Mouse (Mus musculus) T-helper 17 cell (primary cell): Measurements from ENCODE around the gene Zfp600.

Experiments used
- in situ Hi-C, 2 experiments: fragments of 300-600 bp; cut with MboI, MseI; formaldehyde crosslinking; loops; 1 replicate in 1 of 2; 2 replicates in 1 of 2; pipeline ENCODE4 v1.15.1; 2025; ENCODE audit warnings: high pct_unique_total_duplicates in 2 of 2

Gene Zfp600

DNA sequence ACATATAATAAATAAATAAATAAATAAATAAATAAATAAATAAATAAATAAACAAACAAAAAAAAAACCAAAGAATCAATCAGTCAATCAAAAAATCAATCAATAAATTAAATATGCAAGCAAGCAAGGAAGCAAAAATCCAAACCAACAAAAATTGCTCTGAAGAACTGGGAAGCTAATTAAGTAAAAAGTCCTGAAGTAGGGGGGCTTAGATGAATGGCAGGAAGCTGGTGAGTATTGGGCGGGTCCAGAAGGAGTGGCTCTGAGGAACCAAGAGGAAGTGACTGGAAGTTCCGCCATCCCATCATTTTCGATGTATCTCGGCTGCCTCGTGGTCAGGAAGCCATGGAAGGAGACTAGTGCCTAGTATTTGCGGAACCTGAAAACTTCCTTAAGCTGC lies at the start of gene Zfp600:
Gene Zfp600, plus strand, starts transcription at position 301 of the 400 bp plus-strand sequence.
- in situ Hi-C loops: loop anchor here (25.0 kb wide), 2 partner anchors 94 to 1081 kb away; no protein-coding TSS in a partner anchor

DNA sequence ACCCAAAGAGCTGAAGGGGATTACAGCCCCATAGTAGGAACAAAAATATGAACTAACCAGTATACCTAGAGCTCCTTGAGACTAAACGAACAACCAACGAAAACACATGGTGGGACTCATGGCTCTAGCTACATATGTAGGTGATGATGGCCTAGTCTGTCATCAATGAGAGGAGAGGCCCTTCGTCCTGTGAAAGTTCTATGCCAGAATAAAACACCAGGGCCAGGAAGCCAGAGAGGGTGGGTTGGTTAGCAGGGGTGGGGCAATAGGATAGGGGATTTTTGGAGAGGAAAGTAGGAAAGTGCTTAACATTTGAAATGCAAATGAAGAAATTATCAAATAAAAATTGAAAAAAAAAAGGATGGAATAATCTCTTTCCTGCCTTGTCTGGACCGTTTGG lies 6.3 kb downstream of the Zfp600 start:
- in situ Hi-C loops: loop anchor here (10.0 to 25.0 kb wide), 3 partner anchors 101 to 1074 kb away; no protein-coding TSS in a partner anchor

DNA sequence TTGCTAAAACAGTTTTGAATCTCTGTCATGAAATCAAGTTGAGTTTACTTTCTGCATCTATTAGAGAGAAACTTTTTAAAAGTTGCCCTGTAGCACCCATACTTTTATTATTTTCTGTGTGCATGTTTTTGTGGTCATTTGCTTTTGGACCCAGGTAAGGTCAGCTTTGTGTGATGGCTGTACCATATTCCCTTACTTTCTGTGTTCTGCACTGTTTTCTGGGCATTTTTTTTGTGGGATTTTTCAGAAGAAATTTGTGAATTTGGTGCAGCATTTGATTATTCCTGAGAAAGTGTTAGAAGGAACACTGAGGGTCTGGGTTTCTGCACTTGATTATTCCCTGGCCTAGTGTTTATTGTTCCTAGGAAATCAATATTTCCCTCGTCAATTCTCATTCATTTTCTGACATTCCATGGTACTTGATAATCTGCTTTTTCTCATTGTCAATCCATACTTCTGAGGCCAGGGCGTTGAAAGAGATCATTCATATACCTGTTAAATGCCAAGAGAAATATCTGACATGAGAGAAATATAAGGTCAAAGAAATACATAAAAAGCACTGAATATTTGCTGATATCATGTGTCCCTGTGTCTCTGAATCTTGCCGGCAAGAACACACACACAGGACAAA lies 10.7 kb downstream of the Zfp600 start:
- in situ Hi-C loops: loop anchor here (5.0 to 25.0 kb wide), 8 partner anchors 105 to 1470 kb away; no protein-coding TSS in a partner anchor

DNA sequence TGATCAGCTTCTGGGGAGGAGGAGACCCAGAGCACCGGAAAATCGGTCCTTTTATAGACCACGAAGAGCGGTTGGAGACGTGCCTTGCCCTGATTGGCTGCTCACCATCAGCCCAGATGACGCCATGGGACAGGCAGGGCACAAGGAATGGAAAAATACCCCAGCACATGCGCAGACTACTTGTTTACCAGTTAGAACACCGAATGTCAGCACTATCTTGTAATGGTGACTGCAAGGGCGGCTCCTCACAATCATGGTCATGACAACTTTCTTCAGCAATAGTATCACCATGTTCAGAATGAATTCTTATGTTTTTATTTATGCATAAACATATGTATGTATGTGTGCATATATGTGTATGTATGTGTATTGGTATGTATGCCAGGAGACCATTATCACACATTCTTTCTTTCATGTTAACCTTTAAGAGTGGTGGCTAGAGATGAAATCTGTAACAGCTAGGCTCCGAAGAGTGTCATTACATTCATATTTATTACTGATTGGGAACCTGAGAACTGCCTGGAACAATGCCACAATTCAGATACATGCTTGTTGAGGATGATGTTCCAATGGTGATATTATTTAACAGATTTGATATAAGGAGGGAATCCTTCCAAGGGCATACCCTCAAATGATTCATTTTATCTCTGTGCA lies 11.4 kb downstream of the Zfp600 start:
- in situ Hi-C loops: loop anchor here (5.0 to 25.0 kb wide), 8 partner anchors 106 to 1469 kb away; no protein-coding TSS in a partner anchor

DNA sequence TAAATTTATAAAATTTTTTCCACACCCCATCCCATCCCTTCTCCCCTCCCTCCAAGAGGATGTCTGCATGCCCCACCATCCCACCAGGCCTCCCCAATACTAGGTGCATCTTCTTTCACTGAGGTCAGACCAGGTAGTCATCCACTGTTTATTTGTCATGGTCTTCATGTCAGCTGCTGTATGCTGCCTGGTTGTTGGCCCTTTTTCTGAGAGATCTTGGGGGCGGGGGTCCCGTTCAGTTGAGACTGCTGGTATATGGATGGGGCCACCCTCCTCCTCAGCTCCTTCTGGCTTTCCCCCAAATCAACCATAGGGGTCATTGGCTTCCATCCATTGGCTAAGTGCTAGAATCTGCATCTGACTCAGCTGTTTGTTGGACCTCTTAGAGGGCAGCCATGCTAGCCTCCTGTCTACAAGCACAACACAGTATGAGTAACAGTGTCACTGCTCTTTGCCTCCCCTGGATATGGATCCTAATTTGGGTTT lies 12.1 kb downstream of the Zfp600 start:
- in situ Hi-C loops: loop anchor here (5.0 to 25.0 kb wide), 8 partner anchors 106 to 1469 kb away; no protein-coding TSS in a partner anchor

DNA sequence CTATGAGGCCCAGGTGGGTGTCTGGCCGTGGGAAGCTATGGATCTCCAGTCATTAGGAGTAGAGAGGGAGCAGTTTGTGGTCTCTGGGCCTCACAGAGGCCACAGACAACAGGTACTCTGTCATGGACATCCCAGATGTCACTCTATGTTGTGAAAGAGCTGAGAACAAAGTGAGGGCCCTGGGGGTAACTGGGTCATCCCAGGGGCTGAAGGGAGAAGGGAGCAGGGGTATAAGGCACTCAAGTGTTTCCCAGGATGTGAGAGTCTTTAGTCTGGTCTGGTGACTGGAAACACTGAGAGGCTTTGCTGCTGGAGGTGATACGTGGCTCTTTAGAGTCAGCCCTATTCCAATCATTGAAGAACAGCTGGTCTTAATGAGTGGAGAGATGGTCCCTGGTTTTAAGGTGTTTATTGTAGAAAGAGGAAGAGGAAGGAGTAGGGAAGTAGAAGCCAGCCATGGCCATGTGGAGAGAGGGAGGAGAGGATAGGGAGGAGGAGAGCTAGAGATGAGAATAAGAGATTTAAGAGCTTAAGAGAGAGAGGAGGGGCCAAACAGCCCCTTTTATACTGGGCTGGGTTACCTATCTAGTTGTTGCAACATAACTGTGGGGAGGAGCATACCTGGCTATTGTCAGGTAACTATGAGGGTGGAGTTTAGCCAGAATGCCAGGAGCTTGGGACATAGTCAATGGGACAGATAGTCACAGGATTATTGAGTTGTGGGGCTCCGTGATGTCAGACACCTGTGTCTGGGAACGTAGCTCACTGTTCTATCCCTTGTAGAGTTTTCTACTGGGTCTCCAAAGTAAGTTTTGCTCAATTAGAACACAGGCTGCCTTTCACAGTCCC lies 17.0 kb downstream of the Zfp600 start:
- in situ Hi-C loops: loop anchor here (25.0 kb wide), 2 partner anchors 111 to 1064 kb away; no protein-coding TSS in a partner anchor

DNA sequence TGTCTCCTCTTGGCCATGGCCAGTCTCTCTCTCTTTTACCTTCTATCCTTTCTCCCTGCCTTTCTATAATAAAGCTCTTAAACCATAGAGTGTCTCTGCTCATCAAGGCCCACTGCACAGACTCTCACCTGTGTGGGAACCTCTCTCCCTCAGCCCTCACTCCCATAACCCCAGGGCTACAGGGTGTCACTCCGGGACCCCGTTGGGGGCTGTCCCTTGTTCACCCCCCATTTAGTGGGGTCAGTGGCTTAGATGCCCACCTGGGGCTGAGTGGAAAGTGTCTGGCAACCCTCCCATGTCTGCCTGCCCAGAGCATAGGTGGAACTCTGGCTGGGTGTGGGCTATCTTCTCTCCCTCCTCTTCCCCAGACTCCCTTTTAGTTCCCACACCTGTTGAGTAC lies 47.7 kb downstream of the Zfp600 start:
- in situ Hi-C loops: loop anchor here (5.0 to 10.0 kb wide), 3 partner anchors 150 to 1193 kb away; no protein-coding TSS in a partner anchor

DNA sequence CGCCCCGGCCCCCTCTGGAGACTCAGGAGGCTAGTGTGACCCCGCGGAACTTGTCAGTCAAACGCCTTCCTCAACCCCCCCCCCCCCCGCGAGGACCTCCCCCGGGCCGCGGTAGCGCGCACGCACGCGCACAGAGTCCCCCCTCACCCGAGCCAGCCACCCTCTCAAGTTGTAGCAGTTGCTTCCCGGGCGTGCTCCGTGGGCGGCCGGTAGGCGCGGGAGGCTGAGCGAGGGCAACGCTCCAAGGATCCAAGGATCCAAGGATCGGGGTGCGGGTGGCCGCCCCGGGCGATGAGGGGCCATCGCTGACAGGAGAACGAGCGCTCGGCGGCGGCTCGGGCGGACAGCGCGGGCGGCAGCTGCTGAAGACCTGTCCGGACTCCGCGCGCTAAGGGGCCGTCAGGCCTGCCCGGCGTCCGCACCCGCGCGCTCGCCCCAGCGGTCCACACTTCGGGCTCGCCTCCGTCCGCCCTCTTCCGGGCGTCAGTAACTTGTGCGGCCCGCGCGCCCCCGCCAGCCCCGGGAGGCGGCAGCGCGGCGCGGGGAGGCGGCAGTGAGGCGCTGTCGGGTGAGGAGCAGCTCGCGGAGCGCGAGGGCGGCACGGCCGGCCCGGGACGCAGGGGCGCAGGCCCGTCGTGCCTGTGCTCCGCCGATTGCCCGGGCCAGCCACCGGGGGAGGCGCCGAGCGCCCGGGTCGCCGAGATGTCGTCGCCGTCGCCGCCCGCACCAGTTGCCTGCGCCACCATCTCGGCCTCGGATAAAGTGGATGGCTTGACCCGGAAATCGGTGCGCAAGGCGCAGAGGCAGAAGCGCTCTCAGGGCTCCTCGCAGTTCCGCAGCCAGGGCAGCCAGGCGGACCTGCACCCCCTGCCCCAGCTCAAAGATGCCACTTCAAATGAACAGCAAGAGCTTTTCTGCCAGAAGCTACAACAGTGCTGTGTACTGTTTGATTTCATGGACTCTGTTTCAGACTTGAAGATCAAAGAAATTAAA lies 82.9 kb downstream of the Zfp600 start:
- in situ Hi-C loops: loop anchor here (5.0 to 10.0 kb wide), 4 partner anchors 343 to 495 kb away; no protein-coding TSS in a partner anchor

DNA sequence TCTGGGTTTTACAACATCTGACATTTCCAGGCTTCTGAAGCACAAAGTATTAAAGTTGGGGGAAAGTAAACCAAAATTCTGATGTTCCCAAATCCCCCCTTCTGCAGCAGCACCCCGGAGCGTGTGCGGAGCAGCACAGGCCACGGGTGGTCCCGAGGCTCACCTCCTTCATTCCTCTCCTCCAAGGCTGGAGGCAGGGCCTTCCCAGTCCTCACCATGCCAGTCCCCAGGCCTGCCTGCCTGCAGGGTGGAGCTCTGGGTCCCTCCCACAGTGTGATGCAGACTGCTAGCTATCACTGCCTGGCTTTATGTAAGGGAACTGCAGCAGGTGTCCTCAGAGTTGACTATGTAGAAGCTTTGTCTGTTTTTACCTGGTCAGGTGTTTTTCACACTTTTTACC lies 85.5 kb downstream of the Zfp600 start:
- in situ Hi-C loops: loop anchor here (5.0 to 10.0 kb wide), 4 partner anchors 340 to 497 kb away; no protein-coding TSS in a partner anchor
